Mouse (Mus musculus) cortical plate, adult 2 months (tissue): Measurements from ENCODE around the gene Gtf3c2. TPM values are rescaled to one million over a fixed set of nuclear protein-coding genes. Genes with fewer than 3 reads are reported as not detected.
"Not testable (repeated sequence)": the region's sequence is repeated elsewhere in the genome, so short reads cannot be mapped to it uniquely, and the experiment has no call there.

Experiments used
- H3K27ac ChIP-seq: fragments of 200-500 bp; 2 replicates; pipeline ENCODE4 v1.5.1; 2012; ENCODE audit warnings: low read length, control low read depth, inconsistent platforms; ENCODE audit not compliant: insufficient read depth
- H3K4me1 ChIP-seq: fragments of 200-500 bp; 2 replicates; pipeline ENCODE4 v1.6.1; 2011; ENCODE audit warnings: low read length; ENCODE audit not compliant: control insufficient read depth, insufficient read depth
- H3K4me3 ChIP-seq: fragments of 200-500 bp; 2 replicates; pipeline ENCODE4 v1.5.1; 2011; ENCODE audit warnings: mild to moderate bottlenecking, low read length, control low read depth; ENCODE audit not compliant: insufficient read depth
- CTCF ChIP-seq: fragments of 200-500 bp; IDR thresholded peaks from 2 replicates; pipeline ENCODE4 v1.5.1; 2011; ENCODE audit warnings: mild to moderate bottlenecking, control low read depth, low read length; ENCODE audit not compliant: insufficient read depth; ENCODE audit errors: extremely low read depth
- POLR2A ChIP-seq: fragments of 200-500 bp; IDR thresholded peaks from 2 replicates; pipeline ENCODE4 v1.6.1; 2011; ENCODE audit warnings: mild to moderate bottlenecking, low read length, control low read depth; ENCODE audit not compliant: insufficient read depth; ENCODE audit errors: extremely low read depth
- polyA plus RNA-seq: library from polyadenylated mRNA; depleted of rRNA; stranded (reverse); fragments of >200 nt; gene quantifications from 2 replicates; pipeline ENCODE4 v1.2.3, GENCODE M21; 2012; rRNA removed

Gtf3c2 gene
- polyA plus RNA-seq: 86.8 and 92.3 TPM in 2 replicates

- no peaks in the 10 kb centered on the region for H3K4me1 ChIP-seq
- H3K27ac ChIP-seq: peak within 1 kb of the TSS; percentile 58
- no peak for TF ChIP-seq CTCF
- TF ChIP-seq POLR2A: peak; percentile 92; the same call in 1 of the 2 replicates
- peak within 1 kb of the TSS; percentile 93 for H3K4me3 ChIP-seq
Measured at GRCm38 (mm10) chr5:31179766-31180630, at the start of gene Gtf3c2, which contains the start of gene Gm29609. Gene Gtf3c2 (minus strand): TSS chr5:31180144. Gene Gm29609 (minus strand): TSS chr5:31179911.

- Histone ChIP-seq H3K4me3 (no peak overlapping the region), H3K27ac (no peak overlapping the region), H3K4me1 (no peaks in the 10 kb centered on the region)
- no peak for TF ChIP-seq CTCF
- TF ChIP-seq POLR2A: no peak
Measured at GRCm38 (mm10) chr5:31226641-31227040, 46.7 kb upstream of the Gtf3c2 start.

GRCm38 (mm10) chr5:31222696-31223095 is 42.8 kb upstream of the Gtf3c2 start:
- no peak for TF ChIP-seq POLR2A
- TF ChIP-seq CTCF: no peak
- Histone ChIP-seq H3K4me1 (0 out of 2 replicates have a peak, but pooled peaks cover 1% of the 10 kb centered on the region), H3K27ac (no peak overlapping the region), H3K4me3 (no peak overlapping the region)

GRCm38 (mm10) chr5:31221304-31221945 is 41.5 kb upstream of the Gtf3c2 start:
- no peak for TF ChIP-seq POLR2A
- peak; percentile 29; the same call in 1 of the 2 replicates for TF ChIP-seq CTCF
- Histone ChIP-seq H3K27ac (peak overlapping the region; percentile 4), H3K4me3 (peak overlapping the region; percentile 76), H3K4me1 (0 out of 2 replicates have a peak, but pooled peaks cover 1% of the 10 kb centered on the region)

GRCm38 (mm10) chr5:31220448-31221303 is 40.7 kb upstream of the Gtf3c2 start, which contains the start of gene Ppm1g:
Gene Ppm1g (minus strand): TSS chr5:31220687.
- H3K4me3 ChIP-seq: peak within 1 kb of the TSS; percentile 76
- 0 out of 2 replicates have a peak, but pooled peaks cover 1% of the 10 kb centered on the region for H3K4me1 ChIP-seq
- peak within 1 kb of the TSS; percentile 88 for H3K27ac ChIP-seq
- TF ChIP-seq POLR2A (peak; percentile 96), CTCF (no peak)

GRCm38 (mm10) chr5:31219911-31220447 is 40.0 kb upstream of the Gtf3c2 start:
- 0 out of 2 replicates have a peak, but pooled peaks cover 1% of the 10 kb centered on the region for H3K4me1 ChIP-seq
- peak overlapping the region; percentile 76 for H3K4me3 ChIP-seq
- peak overlapping the region; percentile 88 for H3K27ac ChIP-seq
- no peak for TF ChIP-seq CTCF
- TF ChIP-seq POLR2A: no peak; the same call in 1 of the 2 replicates

GRCm38 (mm10) chr5:31219474-31219873 is 39.5 kb upstream of the Gtf3c2 start:
- Histone ChIP-seq H3K4me3 (peak overlapping the region; percentile 76), H3K27ac (no peak overlapping the region), H3K4me1 (0 out of 2 replicates have a peak, but pooled peaks cover 1% of the 10 kb centered on the region)
- TF ChIP-seq CTCF (no peak), POLR2A (no peak)

GRCm38 (mm10) chr5:31219070-31219469 is 39.1 kb upstream of the Gtf3c2 start:
- Histone ChIP-seq H3K4me1 (0 out of 2 replicates have a peak, but pooled peaks cover 1% of the 10 kb centered on the region), H3K4me3 (peak overlapping the region; percentile 76; the same call in 1 of the 2 replicates), H3K27ac (no peak overlapping the region)
- TF ChIP-seq CTCF: no peak
- TF ChIP-seq POLR2A: no peak

- Histone ChIP-seq H3K4me1 (0 out of 2 replicates have a peak, but pooled peaks cover 1% of the 10 kb centered on the region), H3K27ac (no peak overlapping the region), H3K4me3 (no peak overlapping the region)
- TF ChIP-seq CTCF: no peak
- TF ChIP-seq POLR2A: no peak
Measured at GRCm38 (mm10) chr5:31218294-31218693, 38.4 kb upstream of the Gtf3c2 start.

- H3K27ac ChIP-seq, H3K4me1 ChIP-seq, H3K4me3 ChIP-seq: not testable (repeated sequence)
Measured at GRCm38 (mm10) chr5:31216554-31216953, 36.6 kb upstream of the Gtf3c2 start.
